Mouse (Mus musculus): Measurements from ENCODE around the gene Slc7a9.

Gene Slc7a9

DNA sequence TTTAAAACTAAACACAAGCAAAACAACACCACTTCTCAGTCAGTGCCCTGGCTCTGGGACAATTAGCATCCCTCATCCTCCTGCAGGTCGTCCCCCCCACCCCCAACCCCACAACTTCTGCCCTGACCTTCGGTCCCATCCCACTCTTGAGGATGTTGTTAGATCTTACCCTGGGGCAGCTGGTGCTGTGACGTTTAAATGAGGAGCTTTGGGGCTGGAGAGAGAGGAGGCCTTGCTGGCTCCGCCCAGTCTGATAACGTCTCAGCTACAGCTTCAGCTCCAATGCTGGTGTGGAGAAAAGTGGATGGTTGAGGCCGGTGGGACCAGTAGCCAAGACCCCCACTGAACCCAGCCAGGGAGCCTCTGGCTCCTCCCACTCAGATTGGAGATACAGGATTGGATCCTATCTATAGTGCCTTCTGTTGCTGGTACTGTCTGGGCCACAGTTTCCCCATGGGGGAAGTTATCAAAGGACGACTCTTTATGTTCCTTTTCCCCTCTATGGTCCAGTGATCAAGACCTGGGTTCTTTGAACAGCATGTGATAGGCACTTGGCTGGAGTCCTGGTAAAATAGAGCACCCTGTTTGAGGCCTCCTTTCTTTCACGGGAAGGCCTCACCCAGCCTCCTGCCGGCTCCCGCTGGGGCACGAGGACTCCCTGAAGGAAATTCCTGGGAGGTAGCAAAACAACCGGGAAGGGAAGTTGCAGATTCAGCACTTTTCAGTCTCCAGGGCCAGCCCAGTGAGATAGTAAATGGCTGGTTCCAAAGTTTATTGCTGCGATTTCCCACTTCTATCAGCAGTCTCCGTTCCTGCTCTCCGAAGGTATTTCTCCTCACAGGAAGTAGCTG is at the start of gene Slc7a9:
Gene Slc7a9, plus strand, starts transcription at position 801 of the 851 bp plus-strand sequence.
- DNase-seq (ENCODE audit: extremely low read depth, insufficient read length, low spot score): no peak

DNA sequence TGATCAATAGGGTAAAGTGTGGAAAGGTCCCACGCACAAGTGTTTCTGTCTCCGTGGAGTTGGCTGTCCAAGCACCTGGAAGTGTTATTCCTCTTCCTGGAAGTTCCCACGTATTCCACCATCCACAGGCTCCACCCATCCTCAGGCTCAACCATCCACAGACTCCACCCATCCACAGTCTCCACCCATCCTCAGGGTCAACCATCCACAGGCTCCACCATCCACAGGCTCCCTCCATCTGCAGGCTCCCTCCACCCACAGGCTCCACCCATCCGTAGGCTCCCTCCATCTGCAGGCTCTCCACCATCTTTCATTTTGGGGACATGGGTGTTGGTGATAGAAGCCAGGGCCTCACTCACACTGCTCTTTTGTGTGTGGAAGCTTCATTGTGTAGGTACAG is 47.4 kb upstream of the Slc7a9 start:
- no peak for DNase-seq (ENCODE audit: extremely low read depth, insufficient read length, low spot score)

GRCm38 (mm10) chr7:35415226-35415625 is 33.4 kb upstream of the Slc7a9 start:
- no peak for DNase-seq (ENCODE audit: extremely low read depth, insufficient read length, low spot score)

DNA sequence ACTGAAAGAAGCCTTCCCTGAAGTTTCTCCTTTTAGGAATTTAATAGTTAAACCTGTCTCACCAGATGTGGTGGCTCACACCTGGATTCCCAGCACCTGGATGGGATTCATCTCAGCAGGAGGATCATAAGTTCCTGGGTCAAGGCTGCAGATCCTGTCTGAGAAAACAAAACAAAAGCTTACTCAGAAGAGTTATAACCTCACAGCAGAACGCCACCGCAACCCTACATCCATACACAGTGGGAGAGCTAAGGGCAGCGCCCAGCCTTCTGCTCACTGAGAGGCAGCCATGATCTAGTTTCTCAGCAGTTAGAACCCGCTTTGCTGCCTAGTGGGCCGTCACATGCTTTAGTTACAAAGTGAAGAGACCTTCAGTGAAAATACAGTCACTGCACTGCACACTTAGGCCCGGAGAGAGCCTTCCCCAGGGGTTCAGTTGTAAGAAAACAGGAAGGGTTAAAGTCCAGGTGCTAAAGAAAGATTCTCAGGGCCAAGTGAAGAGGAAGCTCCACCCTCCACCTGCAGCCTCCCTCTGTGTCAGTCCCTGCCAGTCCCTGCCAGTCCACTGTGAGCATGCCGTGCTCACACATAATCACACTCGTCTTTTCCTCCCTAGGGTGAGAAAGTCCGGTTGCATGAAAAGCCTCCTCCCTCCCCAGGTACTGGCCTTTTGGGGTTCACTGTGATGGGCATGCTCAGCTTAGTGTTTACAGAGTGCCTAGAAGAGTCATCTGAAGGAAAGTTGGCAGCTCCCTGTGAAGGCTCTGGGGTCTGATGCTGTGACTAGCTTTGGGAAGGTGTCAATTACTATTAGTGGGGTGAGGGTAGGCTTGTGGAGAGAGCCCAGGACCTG is 32.6 kb upstream of the Slc7a9 start:
- no peak for DNase-seq (ENCODE audit: extremely low read depth, insufficient read length, low spot score)

- DNase-seq (ENCODE audit: extremely low read depth, insufficient read length, low spot score): no peak
Observed at GRCm38 (mm10) chr7:35416654-35416948, 32.0 kb upstream of the Slc7a9 start.

DNA sequence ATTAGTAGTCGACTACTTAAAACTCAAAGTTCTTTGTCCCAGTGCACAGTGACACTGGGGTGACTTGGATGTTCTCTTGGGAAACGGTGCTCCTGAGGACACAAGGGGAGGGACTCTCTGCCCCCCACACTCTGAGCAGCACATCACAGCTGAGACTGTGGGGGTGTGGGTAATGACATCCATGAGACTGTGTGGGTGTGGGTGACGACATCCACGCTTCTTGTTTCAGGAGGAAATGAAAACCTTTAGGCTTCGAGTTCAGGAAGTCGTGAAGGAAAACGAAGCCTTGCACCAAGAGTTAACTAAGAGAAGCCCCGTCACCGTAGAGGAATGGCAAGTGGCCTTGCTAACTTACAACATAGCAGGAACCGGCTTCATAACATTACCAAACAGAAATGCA is 25.5 kb upstream of the Slc7a9 start:
- DNase-seq (ENCODE audit: extremely low read depth, insufficient read length, low spot score): no peak

GRCm38 (mm10) chr7:35428146-35428545 is 20.4 kb upstream of the Slc7a9 start:
- DNase-seq (ENCODE audit: extremely low read depth, insufficient read length, low spot score): no peak

GRCm38 (mm10) chr7:35435266-35435665 is 13.3 kb upstream of the Slc7a9 start:
- no peak for DNase-seq (ENCODE audit: extremely low read depth, insufficient read length, low spot score)

DNA sequence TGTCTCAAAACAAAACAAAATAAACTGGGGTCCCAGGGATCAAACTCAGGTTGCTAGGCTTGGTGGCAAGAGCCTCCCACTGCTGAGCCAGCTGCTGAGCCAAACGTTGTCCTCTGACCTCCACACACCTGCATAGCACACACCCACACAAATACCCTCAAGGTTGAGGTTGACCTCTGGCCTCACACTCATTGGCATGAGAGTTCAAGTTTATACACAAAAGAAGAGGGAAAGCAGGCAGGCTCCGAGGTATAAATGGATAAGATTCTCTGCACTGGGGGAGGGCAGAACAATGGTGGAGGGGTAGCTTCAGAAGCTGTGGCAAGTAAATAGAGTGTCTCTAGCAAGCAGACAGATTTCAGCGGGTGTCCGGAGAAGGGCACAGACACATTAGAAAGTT is 1.1 kb upstream of the Slc7a9 start:
- DNase-seq (ENCODE audit: extremely low read depth, insufficient read length, low spot score): no peak

GRCm38 (mm10) chr7:35448867-35449266 is 271 bp downstream of the Slc7a9 start:
- DNase-seq (ENCODE audit: extremely low read depth, insufficient read length, low spot score): no peak

- DNase-seq (ENCODE audit: extremely low read depth, insufficient read length, low spot score): no peak
Observed at GRCm38 (mm10) chr7:35456091-35456814, 7.7 kb downstream of the Slc7a9 start.

- no peak for DNase-seq (ENCODE audit: extremely low read depth, insufficient read length, low spot score)
Observed at GRCm38 (mm10) chr7:35460971-35461370, 12.4 kb downstream of the Slc7a9 start.

- no peak for DNase-seq (ENCODE audit: extremely low read depth, insufficient read length, low spot score)
Observed at GRCm38 (mm10) chr7:35465027-35465426, 16.4 kb downstream of the Slc7a9 start.

DNA sequence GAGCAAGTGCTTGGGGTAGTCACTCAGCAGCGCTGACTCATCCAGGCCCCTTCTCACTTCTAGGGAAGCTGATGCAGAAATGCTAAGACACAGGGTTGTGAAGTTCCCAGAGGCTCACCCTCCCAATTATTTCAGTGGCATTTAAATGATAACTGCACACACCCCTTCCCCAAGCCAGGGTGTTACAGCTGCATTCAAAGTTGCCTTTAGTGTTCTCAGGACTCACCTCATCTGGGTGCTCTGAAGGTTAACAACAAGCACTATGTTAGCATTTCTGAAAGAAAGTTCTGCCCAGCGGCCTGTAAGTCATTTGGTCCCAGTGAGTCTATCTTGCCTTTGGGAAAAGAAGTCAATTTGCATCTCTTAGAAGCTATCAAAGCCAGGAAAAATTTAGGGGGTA is 19.3 kb downstream of the Slc7a9 start:
- no peak for DNase-seq (ENCODE audit: extremely low read depth, insufficient read length, low spot score)

- DNase-seq (ENCODE audit: extremely low read depth, insufficient read length, low spot score): no peak
Observed at GRCm38 (mm10) chr7:35470794-35471193, 22.2 kb downstream of the Slc7a9 start.

GRCm38 (mm10) chr7:35476457-35476856 is 27.9 kb downstream of the Slc7a9 start:
- DNase-seq (ENCODE audit: extremely low read depth, insufficient read length, low spot score): no peak

GRCm38 (mm10) chr7:35485126-35485525 is 36.5 kb downstream of the Slc7a9 start:
- DNase-seq (ENCODE audit: extremely low read depth, insufficient read length, low spot score): no peak

GRCm38 (mm10) chr7:35486553-35486952 is 38.0 kb downstream of the Slc7a9 start:
- DNase-seq (ENCODE audit: extremely low read depth, insufficient read length, low spot score): no peak

DNA sequence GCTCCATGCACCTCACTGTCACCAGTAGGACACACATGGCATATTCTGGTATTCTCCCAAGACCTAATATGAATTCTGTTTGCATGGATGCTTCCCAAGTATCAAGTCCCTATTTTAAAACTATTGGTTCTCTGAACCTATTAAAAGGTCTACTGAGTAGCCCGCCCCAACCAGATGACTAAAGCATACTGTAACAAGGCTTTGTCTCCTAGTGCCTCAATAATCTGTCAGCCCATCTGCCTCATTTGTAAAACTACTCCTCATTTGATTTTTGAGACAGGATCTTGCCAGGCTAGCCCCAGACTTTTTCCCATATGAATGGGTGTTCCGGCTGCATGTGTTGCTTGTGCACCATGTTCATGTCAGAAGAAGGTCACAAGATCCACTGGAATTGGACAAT is 41.6 kb downstream of the Slc7a9 start:
- no peak for DNase-seq (ENCODE audit: extremely low read depth, insufficient read length, low spot score)

GRCm38 (mm10) chr7:35491005-35491404 is 42.4 kb downstream of the Slc7a9 start:
- DNase-seq (ENCODE audit: extremely low read depth, insufficient read length, low spot score): no peak

- DNase-seq (ENCODE audit: extremely low read depth, insufficient read length, low spot score): no peak
Observed at GRCm38 (mm10) chr7:35497516-35497915, 48.9 kb downstream of the Slc7a9 start.

All from 3134 (cell line).